Mouse (Mus musculus) layer of hippocampus, adult 18-20 months (tissue): Measurements from ENCODE around the gene Ryr2. TPM values are rescaled to one million over a fixed set of nuclear protein-coding genes. Genes with fewer than 3 reads are reported as not detected.
A peak's percentile ranks its signal among the peaks of the same experiment; 100 is the strongest.
"Not testable (repeated sequence)": the region's sequence is repeated elsewhere in the genome, so short reads cannot be mapped to it uniquely, and the experiment has no call there.

Experiments used
- DNase-seq, 2 experiments: peaks; one replicate each; pipeline ENCODE4 v3.0.0; 2022; ENCODE audit warnings: low spot score in 2 of 2
- total RNA-seq, 2 experiments: library from RNA; stranded (reverse); gene quantifications; 2 replicates each; pipeline ENCODE4 v1.2.3; 2021

Ryr2 gene
- total RNA-seq, 2 experiments from 2014 or later: 199 to 219 TPM

GRCm38 (mm10) chr13:11958271-11958670 lies 148.5 kb downstream of the Ryr2 start:
- no peak for DNase-seq

DNA sequence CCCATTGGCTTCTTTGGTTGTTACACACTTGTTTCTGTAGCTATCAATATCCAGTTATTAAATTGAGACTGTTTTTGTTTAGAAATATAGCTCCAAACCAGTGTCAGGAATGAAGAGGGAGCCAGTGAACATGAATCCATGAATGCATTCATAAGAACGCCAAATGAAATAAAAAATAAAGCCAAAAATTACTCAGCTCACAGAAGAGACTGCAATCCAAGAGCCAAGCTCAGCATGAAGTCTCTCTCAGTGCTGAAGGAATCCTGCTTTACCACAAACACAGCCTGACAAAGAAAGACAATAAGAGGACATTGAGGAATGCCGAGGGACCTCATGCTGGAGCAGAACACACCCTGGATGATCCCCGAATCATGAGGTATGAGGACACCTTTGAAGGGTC lies 154.8 kb downstream of the Ryr2 start:
- no peak for DNase-seq

GRCm38 (mm10) chr13:11945740-11946139 lies 161.0 kb downstream of the Ryr2 start:
- no peak for DNase-seq

GRCm38 (mm10) chr13:11941724-11942123 lies 165.0 kb downstream of the Ryr2 start:
- DNase-seq: no peak

DNA sequence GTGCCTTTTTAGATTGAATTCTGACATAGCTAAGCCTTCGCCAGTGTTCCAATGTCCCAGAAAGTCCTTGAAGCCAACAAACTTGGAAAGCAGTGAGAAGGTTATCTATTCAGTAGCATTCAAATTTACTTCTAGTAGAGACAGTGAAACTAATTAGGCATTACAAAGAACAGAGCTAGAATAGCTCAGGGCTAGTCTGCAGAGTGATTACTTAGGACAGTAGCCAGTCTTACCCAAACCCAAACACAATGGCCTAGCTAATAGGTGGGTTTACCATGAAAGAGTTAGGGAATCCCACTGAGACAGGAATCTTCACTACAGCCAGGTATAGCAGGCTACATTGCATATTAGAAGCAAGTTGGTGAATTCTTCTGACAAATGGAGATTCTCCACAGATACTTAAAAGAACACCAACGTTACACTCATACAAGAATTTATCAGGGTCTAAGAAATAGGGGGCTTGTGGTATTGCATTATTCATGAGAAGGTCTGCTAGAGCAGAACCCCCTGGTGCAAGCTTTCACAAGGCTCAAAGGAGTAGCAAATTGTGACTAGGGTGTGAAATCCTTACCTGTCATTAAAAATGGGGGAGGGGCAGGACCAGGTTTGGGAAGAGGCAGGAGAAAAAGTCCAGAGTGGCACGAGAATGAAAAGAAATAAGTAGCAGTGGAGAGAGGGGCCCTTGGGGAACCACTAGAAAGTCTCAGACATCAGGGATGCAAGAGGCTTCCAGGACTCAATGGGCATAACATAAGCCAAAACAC lies 172.3 kb downstream of the Ryr2 start:
- not testable (repeated sequence) for DNase-seq

DNA sequence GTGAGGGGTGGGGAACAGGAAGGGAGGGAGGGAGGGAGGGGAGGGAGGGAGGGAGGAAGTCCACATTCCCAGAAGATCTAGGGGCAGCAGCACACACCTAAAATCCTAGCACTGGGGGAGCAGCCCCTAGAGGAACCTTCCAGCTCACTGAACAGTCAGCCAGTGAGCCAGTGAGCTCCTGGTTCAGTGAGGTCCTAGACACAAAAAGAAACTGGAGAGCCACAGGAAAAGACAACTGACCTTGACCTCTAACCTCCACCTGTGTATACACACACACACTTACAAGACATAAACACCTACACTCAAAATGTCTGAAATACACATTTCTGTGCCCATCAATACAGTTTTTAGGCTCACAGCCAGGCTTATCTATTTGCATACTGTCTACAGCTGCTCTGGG lies 173.4 kb downstream of the Ryr2 start:
- no peak for DNase-seq

DNA sequence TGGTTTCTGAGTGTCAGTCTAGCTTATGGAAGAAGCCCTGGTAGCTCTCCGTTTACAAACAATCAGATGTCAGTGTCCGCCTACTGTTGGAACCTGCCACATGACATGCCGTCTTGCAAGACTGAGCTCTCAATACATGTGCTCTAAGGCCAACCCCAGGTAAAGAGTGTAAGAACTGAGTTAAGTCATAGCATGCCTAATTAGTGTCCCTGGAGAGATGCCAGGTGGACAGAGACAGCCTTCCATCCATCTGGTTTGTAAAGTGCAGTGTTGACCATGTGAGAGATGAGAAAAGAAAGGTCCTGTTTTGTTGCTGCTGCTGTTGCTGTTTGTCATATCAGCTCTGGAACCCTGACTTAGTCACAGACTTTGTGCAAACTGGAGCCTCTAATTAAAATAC lies 178.0 kb downstream of the Ryr2 start:
- DNase-seq: no peak

GRCm38 (mm10) chr13:11927727-11928126 lies 179.0 kb downstream of the Ryr2 start:
- no peak for DNase-seq

- DNase-seq: peak in 1 of 2 experiments; percentile 36
These were observed 179.8 kb downstream of the Ryr2 start for GRCm38 (mm10) chr13:11926720-11927500.

DNA sequence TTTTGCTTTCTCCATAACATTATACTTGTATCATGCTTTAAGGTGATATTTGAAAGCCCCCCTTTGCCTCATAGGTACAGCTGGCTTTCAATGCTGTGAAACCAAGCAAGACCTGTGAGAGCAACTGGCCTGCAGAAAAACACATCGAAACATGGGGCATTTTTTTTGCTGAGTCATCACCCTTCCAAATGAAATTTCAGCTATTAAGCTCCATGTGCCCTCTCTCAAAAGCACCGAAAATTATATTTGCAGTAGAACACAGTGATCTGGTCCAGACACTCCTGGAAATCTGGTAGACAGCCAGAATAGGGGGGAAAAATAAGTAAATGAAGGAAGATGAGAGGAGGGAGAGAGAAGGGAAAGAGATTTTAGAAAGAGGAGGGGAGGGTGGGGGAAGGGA lies 180.5 kb downstream of the Ryr2 start:
- no peak for DNase-seq

GRCm38 (mm10) chr13:11924732-11925131 lies 182.0 kb downstream of the Ryr2 start:
- no peak for DNase-seq

GRCm38 (mm10) chr13:11920495-11920894 lies 186.2 kb downstream of the Ryr2 start:
- DNase-seq: no peak

- DNase-seq: no peak
These were observed 187.3 kb downstream of the Ryr2 start for GRCm38 (mm10) chr13:11919448-11919847.

DNA sequence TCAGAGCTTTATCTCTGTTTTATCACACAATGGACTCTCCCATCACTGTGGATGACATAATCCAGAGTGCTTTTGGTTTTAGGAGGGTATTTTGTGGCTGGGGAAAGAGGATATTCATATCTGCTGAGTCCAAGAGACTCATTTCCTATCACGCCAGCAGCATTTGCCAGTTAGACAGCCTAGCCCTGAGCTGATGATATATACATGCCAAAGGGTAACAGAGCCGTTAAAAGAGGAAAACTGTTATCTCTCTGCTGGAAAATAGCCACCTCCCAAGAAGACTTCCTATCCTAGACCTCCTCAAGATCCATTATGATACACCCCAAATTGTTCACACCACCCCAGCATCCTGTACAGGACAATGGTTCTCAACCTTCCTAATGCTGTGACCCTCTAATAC lies 191.1 kb downstream of the Ryr2 start:
- DNase-seq: no peak

DNA sequence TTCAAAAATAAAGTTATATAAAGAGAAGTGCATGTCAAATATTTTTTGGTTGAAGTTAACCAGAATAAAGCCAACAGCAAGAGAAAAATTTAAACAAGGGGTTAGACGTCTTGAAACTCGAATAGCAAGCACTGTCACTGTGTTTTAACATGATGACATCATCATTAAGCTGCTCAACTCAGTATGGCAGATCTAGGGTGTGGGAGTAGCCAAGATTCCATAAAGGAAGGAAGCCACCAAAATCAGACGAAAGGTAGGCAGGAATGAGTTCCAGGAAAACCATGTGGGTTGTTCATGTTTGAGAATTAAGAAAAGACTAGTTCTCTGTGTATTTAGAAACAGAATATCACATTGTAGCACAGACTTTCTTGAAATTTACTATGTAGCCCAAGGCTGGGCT lies 192.1 kb downstream of the Ryr2 start:
- DNase-seq: no peak

- DNase-seq: no peak
These were observed 194.5 kb downstream of the Ryr2 start for GRCm38 (mm10) chr13:11912208-11912607.

- DNase-seq: no peak
These were observed 198.6 kb downstream of the Ryr2 start for GRCm38 (mm10) chr13:11908123-11908522.

DNA sequence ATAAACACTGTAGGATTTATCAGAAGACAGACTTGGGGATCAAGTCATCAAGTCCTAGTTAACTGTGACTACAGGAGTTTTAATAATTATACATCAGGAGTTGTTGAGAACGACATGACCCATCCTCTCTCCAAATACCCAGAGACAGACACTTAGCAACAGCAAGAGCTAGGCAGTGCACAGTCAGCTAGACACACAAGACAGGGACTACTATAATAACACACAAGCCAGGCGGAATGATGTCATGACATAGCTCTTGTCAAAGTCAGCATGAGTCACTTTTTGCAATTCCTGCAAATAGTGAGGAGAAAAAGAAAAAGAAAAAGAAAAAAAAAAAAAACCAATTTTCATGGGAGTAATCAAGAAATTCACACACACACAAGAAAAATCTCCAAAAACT lies 201.6 kb downstream of the Ryr2 start:
- DNase-seq: no peak

DNA sequence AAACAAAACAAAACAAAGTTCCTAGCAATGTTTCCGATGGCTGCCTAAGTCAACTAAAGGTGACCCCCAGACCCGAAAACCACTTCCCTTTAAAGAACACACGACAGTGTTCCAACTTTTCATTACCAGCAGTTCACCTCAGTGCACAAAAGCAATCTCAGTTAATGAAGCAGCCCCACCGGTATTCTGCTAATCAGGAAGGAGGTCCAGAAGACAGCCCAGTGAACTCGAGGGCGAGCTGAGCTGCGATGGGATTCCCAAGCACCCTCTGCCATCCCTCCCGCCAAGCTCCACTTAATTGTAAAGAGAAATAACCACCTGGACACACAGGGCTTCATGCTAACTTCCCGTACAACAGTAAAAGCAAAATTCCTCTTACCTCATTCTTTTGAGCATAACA lies 203.5 kb downstream of the Ryr2 start:
- DNase-seq: no peak

DNA sequence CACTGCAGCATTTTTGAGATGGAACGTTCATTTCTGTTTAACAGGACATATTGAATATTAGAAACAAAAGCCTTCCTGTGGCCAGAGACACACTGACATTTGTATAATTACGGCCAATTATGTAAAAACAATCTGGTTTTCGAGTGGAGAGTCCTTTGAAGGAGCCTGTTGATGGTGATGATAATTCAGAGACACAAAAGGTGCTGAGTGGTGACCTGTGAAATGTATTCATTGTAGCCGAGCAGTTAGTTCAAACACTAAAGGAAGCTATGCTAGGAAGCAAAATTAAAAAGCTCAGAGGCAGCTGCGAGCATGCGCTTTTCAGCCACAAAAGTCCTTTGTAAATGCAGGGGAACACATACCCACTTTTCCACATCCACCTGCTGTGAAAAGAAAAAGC lies 203.9 kb downstream of the Ryr2 start:
- no peak for DNase-seq

DNA sequence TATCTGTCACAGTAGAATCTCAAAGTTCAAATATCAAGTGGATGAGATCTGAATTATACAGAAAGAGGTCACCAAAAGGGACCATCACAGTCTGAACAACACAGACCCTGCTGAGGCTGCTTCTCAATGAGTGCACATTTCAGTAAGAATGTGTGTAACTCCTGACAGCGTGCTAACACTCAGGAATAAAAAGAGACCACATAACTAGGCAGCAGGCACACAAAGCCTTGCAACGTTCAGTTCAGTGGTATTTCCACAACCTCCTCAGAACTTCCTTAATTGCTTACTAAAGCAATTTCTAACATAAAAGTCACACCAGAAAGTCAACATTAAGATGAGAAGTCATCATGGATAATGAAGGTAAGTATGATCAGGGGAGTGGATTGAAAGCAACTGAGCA lies 206.1 kb downstream of the Ryr2 start:
- DNase-seq: no peak

GRCm38 (mm10) chr13:11895631-11896030 lies 211.1 kb downstream of the Ryr2 start:
- DNase-seq: no peak

DNA sequence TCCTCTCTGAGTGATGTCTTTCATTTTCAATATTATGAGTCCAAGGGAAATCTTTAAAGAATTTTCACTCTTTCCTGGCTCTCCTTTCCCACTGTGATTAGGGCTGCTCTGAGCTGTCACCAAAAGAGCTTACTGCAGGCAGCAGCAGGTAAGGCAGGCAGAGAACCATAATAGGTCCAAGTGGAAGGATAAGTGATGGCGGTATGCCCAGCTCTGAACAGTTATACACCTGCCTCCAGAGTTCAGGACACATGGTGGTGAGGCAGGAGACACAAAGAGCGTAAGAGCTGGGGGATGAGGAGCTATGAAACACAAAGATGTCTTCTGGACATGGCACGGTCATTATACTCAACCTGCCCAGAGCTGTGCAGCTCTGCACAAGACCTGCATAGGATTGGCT lies 215.0 kb downstream of the Ryr2 start:
- no peak for DNase-seq
